Mouse (Mus musculus) intestine, postnatal 0 days (tissue): ENCODE data around the gene Map4. TPM values are rescaled to one million over a fixed set of nuclear protein-coding genes. Genes with fewer than 3 reads are reported as not detected.
A peak's percentile ranks its signal among the peaks of the same experiment; 100 is the strongest.

Source experiments
- ATAC-seq: fragments of 200-750 bp; cut with Nextera tagmentation; 2 replicates; pipeline ENCODE4 v1.8.0; 2017; ENCODE audit warnings: mild to moderate bottlenecking, moderate TSS enrichment, moderate library complexity
- H3K27ac ChIP-seq: fragments of 300-500 bp; sonication (generic); 2 replicates; pipeline ENCODE4 v1.5.1; 2014; ENCODE audit warnings: mild to moderate bottlenecking, low read depth, low read length, moderate library complexity
- H3K27me3 ChIP-seq: fragments of 300-500 bp; sonication (generic); replicated peaks from 2 replicates; pipeline ENCODE4 v1.6.1; 2014; ENCODE audit warnings: low read length, mixed read lengths; ENCODE audit not compliant: control insufficient read depth, insufficient read depth
- H3K36me3 ChIP-seq: fragments of 300-500 bp; sonication (generic); 2 replicates; pipeline ENCODE4 v1.6.1; 2014; ENCODE audit warnings: mild to moderate bottlenecking, moderate library complexity; ENCODE audit not compliant: control insufficient read depth, insufficient read depth
- H3K4me1 ChIP-seq: fragments of 300-500 bp; sonication (generic); replicated peaks from 2 replicates; pipeline ENCODE4 v1.6.1; 2014; ENCODE audit warnings: antibody characterized with exemption, low read length, mixed read lengths; ENCODE audit not compliant: control insufficient read depth, insufficient read depth
- H3K4me2 ChIP-seq: fragments of 300-500 bp; sonication (generic); replicated peaks from 2 replicates; pipeline ENCODE4 v1.6.1; 2014; ENCODE audit warnings: low read depth, mild to moderate bottlenecking, moderate library complexity
- H3K4me3 ChIP-seq: fragments of 300-500 bp; sonication (generic); 2 replicates; pipeline ENCODE4 v1.5.1; 2014; ENCODE audit warnings: low read depth, low read length
- H3K9ac ChIP-seq: fragments of 300-500 bp; sonication (generic); 2 replicates; pipeline ENCODE4 v1.6.1; 2014; ENCODE audit warnings: mild to moderate bottlenecking, low read depth, low read length
- H3K9me3 ChIP-seq: fragments of 300-500 bp; sonication (generic); 2 replicates; pipeline ENCODE4 v1.6.1; 2016; ENCODE audit warnings: mixed run types; ENCODE audit not compliant: control insufficient read depth
- CTCF ChIP-seq: sonication (generic); IDR thresholded peaks from 2 replicates; pipeline ENCODE4 v1.5.1; 2016; ENCODE audit warnings: low read depth, mild to moderate bottlenecking, control low read depth, antibody characterized with exemption, moderate library complexity
- WGBS: fragments of 180-500 bp; shearing (Covaris S2); extraction: QIAGEN DNeasy Blood & Tissue Kit; methylation state at CpG from one replicate; pipeline ENCODE4 v1.1.7; 2014; 5-methylcytosine and 5-hydroxymethylcytosine counted together
- polyA plus RNA-seq: library from polyadenylated mRNA; unstranded; fragments of >200 nt; fragmentation: Nextera tagmentation; extraction: Ambion mirVana; gene quantifications from 2 replicates; pipeline ENCODE4 v1.2.1, GENCODE M21; 2015

The Map4 gene
- polyA plus RNA-seq, 1 experiment from 2014 or later: 26.0 TPM

DNA sequence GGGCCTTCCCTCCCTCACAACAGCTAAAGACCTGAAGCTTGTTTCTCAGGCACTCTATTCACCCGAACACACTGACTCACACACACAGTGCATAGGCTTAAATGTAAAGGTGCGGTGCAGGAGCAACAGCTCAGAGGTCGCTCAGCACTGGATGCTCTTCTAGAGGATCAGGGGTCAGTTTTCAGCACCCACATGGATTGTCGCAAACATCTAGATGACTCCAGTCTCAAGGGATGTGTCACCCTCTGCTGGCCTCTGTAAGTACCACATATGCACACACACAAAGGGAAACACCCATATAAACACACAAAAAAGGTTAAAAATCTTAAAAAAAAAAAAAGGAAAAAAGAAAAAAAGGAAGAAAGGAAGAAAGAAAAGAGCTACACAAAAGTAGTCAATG lies 163.5 kb downstream of the Map4 start:
- H3K9ac ChIP-seq: no peak overlapping the region
- WGBS: 96% methylated on average over 4 of the region's 4 CpGs
- H3K4me2 ChIP-seq: no peak overlapping the region
- no peak overlapping the region for H3K4me3 ChIP-seq
- peaks cover 68% of the 10 kb centered on the region for H3K36me3 ChIP-seq
- no peaks in the 10 kb centered on the region for H3K27me3 ChIP-seq
- no peak for ATAC-seq
- H3K9me3 ChIP-seq: no peaks in the 10 kb centered on the region
- TF ChIP-seq CTCF: peak; percentile 17; the same call in 1 of the 2 replicates
- H3K27ac ChIP-seq: no peak overlapping the region
- no peaks in the 10 kb centered on the region for H3K4me1 ChIP-seq

DNA sequence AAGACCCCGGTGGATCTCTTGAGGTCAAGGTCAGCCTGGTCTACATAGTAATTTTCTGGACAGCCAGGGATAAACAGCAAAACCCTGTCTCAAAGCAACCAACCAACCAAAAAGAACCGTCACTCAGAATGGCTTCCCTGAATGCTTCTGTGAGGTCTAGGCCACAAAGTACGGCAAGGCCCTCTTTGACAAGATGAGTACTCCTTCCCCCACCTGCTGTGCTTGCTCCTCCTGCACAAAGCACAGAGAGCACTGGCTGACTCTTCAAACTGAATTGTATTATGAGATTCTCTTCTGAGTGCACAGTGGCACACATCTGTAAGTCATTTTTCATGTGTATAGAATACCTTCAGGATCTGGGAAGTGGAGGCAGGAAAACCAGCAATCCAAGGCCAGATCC lies 166.5 kb downstream of the Map4 start:
- TF ChIP-seq CTCF: no peak
- Histone ChIP-seq H3K27ac (no peak overlapping the region), H3K4me2 (no peak overlapping the region), H3K4me1 (peaks cover 4% of the 10 kb centered on the region), H3K9ac (no peak overlapping the region), H3K4me3 (no peak overlapping the region), H3K9me3 (no peaks in the 10 kb centered on the region), H3K27me3 (no peaks in the 10 kb centered on the region), H3K36me3 (peaks cover 38% of the 10 kb centered on the region)
- no peak for ATAC-seq
- WGBS: 96% methylated on average over 3 of the region's 3 CpGs

- TF ChIP-seq CTCF: peak; percentile 98
- H3K27me3 ChIP-seq: no peaks in the 10 kb centered on the region
- H3K4me2 ChIP-seq: peak overlapping the region; percentile 72
- peak overlapping the region; percentile 87 for H3K9ac ChIP-seq
- no peaks in the 10 kb centered on the region for H3K9me3 ChIP-seq
- 2% methylated on average over 41 of the region's 41 CpGs for WGBS
- peak; percentile 92 for ATAC-seq
- no peak overlapping the region; the same call in 1 of the 2 replicates for H3K27ac ChIP-seq
- H3K4me1 ChIP-seq: peaks cover 4% of the 10 kb centered on the region
- peaks cover 33% of the 10 kb centered on the region for H3K36me3 ChIP-seq
- H3K4me3 ChIP-seq: peak overlapping the region; percentile 91
These were observed 169.7 kb downstream of the Map4 start for GRCm38 (mm10) chr9:110100627-110101600.

DNA sequence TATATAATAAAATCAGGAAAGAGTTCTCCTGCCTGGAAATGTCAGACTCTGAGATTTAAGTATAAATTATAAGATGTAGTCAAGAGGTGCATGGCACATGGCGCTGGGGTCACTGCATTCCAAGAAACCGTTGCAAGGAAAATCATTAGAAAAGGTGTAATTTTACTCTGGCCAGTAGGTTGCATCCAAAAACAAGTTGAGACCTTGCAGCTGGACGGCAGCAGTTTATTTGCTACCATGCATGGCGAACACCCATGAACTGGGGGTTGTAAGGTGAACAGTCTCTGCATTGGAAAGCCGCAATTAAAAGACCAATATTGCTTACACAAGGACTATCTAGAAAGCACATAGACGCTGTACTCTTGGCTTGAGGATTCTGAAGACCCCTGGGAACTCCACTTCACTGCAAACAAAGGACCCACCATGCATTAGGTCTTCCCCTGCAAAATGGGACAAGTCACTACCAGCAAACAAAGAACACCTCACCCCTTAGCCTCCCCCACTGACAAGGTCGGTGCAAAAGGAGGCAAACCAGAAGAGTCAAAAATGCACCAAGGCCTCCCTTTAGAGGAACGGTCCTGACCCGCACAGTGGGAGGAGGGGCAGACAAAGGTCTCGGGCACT lies 185.2 kb downstream of the Map4 start:
- H3K27ac ChIP-seq: peak overlapping the region; percentile 95
- 0 out of 2 replicates have a peak, but pooled peaks cover 3% of the 10 kb centered on the region for H3K4me1 ChIP-seq
- H3K27me3 ChIP-seq: no peaks in the 10 kb centered on the region
- ATAC-seq: no peak
- H3K9me3 ChIP-seq: no peaks in the 10 kb centered on the region
- H3K36me3 ChIP-seq: peaks cover 15% of the 10 kb centered on the region
- peak overlapping the region; percentile 89 for H3K4me2 ChIP-seq
- WGBS: 8% methylated on average over 10 of the region's 10 CpGs
- TF ChIP-seq CTCF: no peak
- H3K4me3 ChIP-seq: peak overlapping the region; percentile 95
- H3K9ac ChIP-seq: peak overlapping the region; percentile 86

DNA sequence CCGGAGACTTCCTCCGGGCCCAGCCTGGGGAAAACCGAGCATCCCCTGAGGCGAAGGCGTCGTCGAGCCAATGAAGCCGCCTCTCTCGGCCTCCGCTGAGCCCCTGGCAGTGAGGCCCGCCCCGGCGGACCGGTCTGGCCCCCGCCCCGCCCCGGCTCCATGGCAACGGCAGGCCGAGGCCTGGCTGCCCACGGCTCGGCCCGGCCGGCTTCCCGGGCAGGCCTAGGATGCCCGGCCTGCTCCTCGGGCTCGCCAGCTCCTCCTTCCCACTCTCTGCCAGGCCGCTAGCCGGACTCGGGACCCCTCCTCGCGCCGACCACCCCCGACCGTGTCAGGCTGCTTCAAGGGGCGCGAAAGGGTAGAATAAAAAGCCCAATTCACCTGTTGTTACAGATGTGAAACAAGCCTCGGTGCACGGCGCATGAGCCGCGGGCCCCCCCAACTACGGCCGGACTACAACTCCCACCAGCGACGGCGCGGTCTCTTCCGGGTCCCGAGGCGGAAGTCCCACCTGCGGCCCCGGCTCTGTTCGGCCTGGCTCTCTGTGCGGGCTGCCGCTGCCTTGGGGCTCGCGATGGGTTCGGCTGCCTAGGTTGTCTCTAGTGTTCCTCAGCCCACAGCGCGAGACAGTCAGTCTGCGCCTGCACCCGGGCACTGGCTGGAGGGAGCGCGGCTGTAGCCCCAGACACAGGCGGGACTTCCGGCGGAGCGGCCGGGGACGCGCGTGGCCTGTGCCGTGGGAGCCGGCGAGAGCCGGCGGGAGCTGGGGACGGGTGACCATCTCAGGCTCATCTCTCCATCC lies 185.9 kb downstream of the Map4 start, which contains the start of gene Smarcc1:
Gene Smarcc1, plus strand, starts transcription at position 732 of the 802 bp plus-strand sequence.
- Histone ChIP-seq H3K4me2 (peak within 1 kb of the TSS; percentile 89), H3K9me3 (no peaks in the 10 kb centered on the region), H3K4me1 (0 out of 2 replicates have a peak, but pooled peaks cover 3% of the 10 kb centered on the region), H3K27ac (peak within 1 kb of the TSS; percentile 95), H3K4me3 (peak within 1 kb of the TSS; percentile 95), H3K9ac (peak within 1 kb of the TSS; percentile 86), H3K27me3 (no peaks in the 10 kb centered on the region), H3K36me3 (peaks cover 10% of the 10 kb centered on the region)
- under 1% methylated on average over 78 of the region's 79 CpGs for WGBS
- ATAC-seq: peak; percentile 93
- TF ChIP-seq CTCF: no peak
